Mouse (Mus musculus) megakaryocyte, embryonic 14.5 days (primary cell): ENCODE results near the gene Dnaic2.

Experiments
- FLI1 ChIP-seq: IDR thresholded peaks from 2 replicates; pipeline ENCODE4 v1.6.1; 2012; ENCODE audit warnings: low read length, inconsistent platforms, mixed read lengths
- GATA1 ChIP-seq: IDR thresholded peaks from 3 replicates; pipeline ENCODE4 v1.6.1; 2012; ENCODE audit warnings: mixed read lengths, low read length, inconsistent platforms, borderline replicate concordance

GRCm38 (mm10) chr11:114714526-114714925, 12.7 kb upstream of the Dnaic2 start:
- TF ChIP-seq GATA1 (no peak), FLI1 (no peak)
